20 mouse cellular contexts compared by ENCODE assay signal in genomic region chr5:26835972-26836371, GRCm38 (mm10). TPM values are rescaled to one million over a fixed set of nuclear protein-coding genes. Genes with fewer than 3 reads are reported as not detected.
DNase-seq lines count a peak whose midpoint lies in the region; ATAC-seq and TF ChIP-seq lines count a peak whose summit lies in the region.
"Had no signal": no experiment of that assay in that cellular context is flagged by ENCODE, and none has a peak within 500 bp of the region (broad histone marks: within the 10 kb centered on the region; RNA-seq: fewer than 3 reads in every experiment).

No protein-coding gene starts in this region.

- H3K27me3 ChIP-seq in midbrain, postnatal 0 days (ENCODE audit: insufficient read depth, low read length), result no peaks in the 10 kb centered on the region; the same call in 1 of the 2 replicates
- H3K27me3 ChIP-seq: embryonic facial prominence, embryonic 13.5 days; forebrain, embryonic 13.5 days; heart, embryonic 12.5 days had no signal

- no peak overlapping the region for H3K4me3 ChIP-seq in midbrain, postnatal 0 days (ENCODE audit: low read depth, low read length)
- H3K4me3 ChIP-seq: embryonic facial prominence, embryonic 13.5 days; forebrain, embryonic 13.5 days; heart, embryonic 12.5 days; hindbrain, embryonic 10.5 days had no signal

- peak; percentile 87 for DNase-seq in brain, adult 2 months (ENCODE audit: low read depth, low spot score)
- peak; percentile 70 to 75 for DNase-seq in cerebellum, adult 18-20 months
- DNase-seq in cerebellum, adult 9-11 months, result peak; percentile 77
- peak; percentile 62 to 69 for DNase-seq in cerebellum, postnatal 36 days
- no peak for DNase-seq in right cerebral cortex, postnatal 14 days
- no peak for DNase-seq in kidney, adult 11 months
- no peak for DNase-seq in midbrain, postnatal 0 days (ENCODE audit: low spot score)
- DNase-seq: adrenal gland, postnatal 10 days; forebrain, postnatal 0 days; gastrocnemius, postnatal 14 days had no signal

- no peak overlapping the region for H3K27ac ChIP-seq in midbrain, postnatal 0 days (ENCODE audit: low read depth, low read length)
- H3K27ac ChIP-seq: embryonic facial prominence, embryonic 13.5 days; forebrain, embryonic 13.5 days; hindbrain, embryonic 10.5 days had no signal

- TF ChIP-seq CTCF in midbrain, postnatal 0 days (IDR thresholded peaks at IDR 0.05), result no peak

- no peaks in the 10 kb centered on the region for H3K36me3 ChIP-seq in midbrain, postnatal 0 days (ENCODE audit: insufficient read depth, low read length)
- H3K36me3 ChIP-seq: embryonic facial prominence, embryonic 13.5 days; heart, embryonic 12.5 days; hindbrain, embryonic 10.5 days had no signal

- ATAC-seq in midbrain, postnatal 0 days (ENCODE audit: low FRiP score), result no peak
- ATAC-seq: forebrain, embryonic 13.5 days; forebrain, postnatal 0 days; hindbrain, embryonic 16.5 days; inflammation-experienced regulatory T-cells, adult 6 months; intestine, postnatal 0 days had no signal

- no peaks in the 10 kb centered on the region for H3K4me1 ChIP-seq in midbrain, postnatal 0 days (ENCODE audit: insufficient read depth, low read length)
- H3K4me1 ChIP-seq: embryonic facial prominence, embryonic 13.5 days; forebrain, embryonic 13.5 days; heart, embryonic 12.5 days; hindbrain, embryonic 10.5 days had no signal

- no peak overlapping the region for H3K9ac ChIP-seq in midbrain, postnatal 0 days (replicated peaks; ENCODE audit: low read length, poor library complexity, severe bottlenecking)
- H3K9ac ChIP-seq: embryonic facial prominence, embryonic 13.5 days; forebrain, embryonic 13.5 days; forebrain, postnatal 0 days; heart, embryonic 12.5 days had no signal

- H3K9me3 ChIP-seq in midbrain, postnatal 0 days (ENCODE audit: low read length), result no peaks in the 10 kb centered on the region
- H3K9me3 ChIP-seq: embryonic facial prominence, embryonic 13.5 days; forebrain, embryonic 13.5 days; heart, embryonic 12.5 days; hindbrain, embryonic 10.5 days had no signal

- 83% methylated on average over 1 of the region's 1 CpGs for WGBS in midbrain, postnatal 0 days

- no peak overlapping the region for H3K4me2 ChIP-seq in midbrain, postnatal 0 days (ENCODE audit: low read depth, low read length, poor library complexity, severe bottlenecking)
- H3K4me2 ChIP-seq: embryonic facial prominence, embryonic 13.5 days; forebrain, embryonic 13.5 days; heart, embryonic 12.5 days had no signal

RNA-seq across cellular contexts. Expression of gene Dpp6, which starts 19.0 kb away (rescaled TPM):
- total RNA-seq in midbrain, postnatal 0 days (2014; rRNA removed), result 169 TPM in 2 replicates
- polyA plus RNA-seq in midbrain, postnatal 0 days (2015; fragmentation: Nextera tagmentation; extraction: Ambion mirVana), result 88.6 and 91.6 TPM in 2 replicates
- total RNA-seq: granulocyte monocyte progenitor cell, adult 5-6 weeks; heart, postnatal 25 days; MEL had no signal
- polyA plus RNA-seq: inflammation-experienced regulatory T-cells, adult 6 months had no signal

Comparison
In these comparisons a context has a peak if more than half of its experiments do, and no peak if none do; other contexts are left out.
1. DNase-seq: peak in brain, adult 2 months (single experiment), cerebellum, adult 18-20 months (2 of 2), cerebellum, adult 9-11 months (single experiment) and cerebellum, postnatal 36 days (2 of 2); none in right cerebral cortex, postnatal 14 days (single experiment), kidney, adult 11 months (single experiment) and midbrain, postnatal 0 days (single experiment).